Mouse (Mus musculus) stomach, postnatal 0 days (tissue): ENCODE results near the gene Mrpl58. TPM values are rescaled to one million over a fixed set of nuclear protein-coding genes. Genes with fewer than 3 reads are reported as not detected.

ENCODE experiments used
- ATAC-seq: fragments of 200-750 bp; cut with Nextera tagmentation; 2 replicates; pipeline ENCODE4 v1.8.0; 2017; ENCODE audit not compliant: low FRiP score, low TSS enrichment
- DNase-seq: peaks from one replicate; pipeline ENCODE4 v3.0.0-alpha.2; 2016; ENCODE audit warnings: low spot score
- H3K27ac ChIP-seq: fragments of 300-500 bp; sonication (generic); replicated peaks from 2 replicates; pipeline ENCODE4 v1.5.1; 2014; ENCODE audit warnings: mild to moderate bottlenecking, control low read depth
- H3K27me3 ChIP-seq: fragments of 300-500 bp; sonication (generic); 2 replicates; pipeline ENCODE4 v1.6.1; 2014; ENCODE audit warnings: low read length; ENCODE audit not compliant: control insufficient read depth, insufficient read depth
- H3K36me3 ChIP-seq: fragments of 300-500 bp; sonication (generic); 2 replicates; pipeline ENCODE4 v1.6.1; 2014; ENCODE audit warnings: low read length, mixed read lengths; ENCODE audit not compliant: control insufficient read depth, insufficient read depth
- H3K4me1 ChIP-seq: fragments of 300-500 bp; sonication (generic); replicated peaks from 2 replicates; pipeline ENCODE4 v1.6.1; 2014; ENCODE audit warnings: antibody characterized with exemption; ENCODE audit not compliant: control insufficient read depth, insufficient read depth
- H3K4me2 ChIP-seq: fragments of 300-500 bp; sonication (generic); replicated peaks from 2 replicates; pipeline ENCODE4 v1.6.1; 2014; ENCODE audit warnings: low read depth, mild to moderate bottlenecking, control low read depth, moderate library complexity
- H3K4me3 ChIP-seq: fragments of 300-500 bp; sonication (generic); 2 replicates; pipeline ENCODE4 v1.5.1; 2014; ENCODE audit warnings: low read depth, low read length, control low read depth
- H3K9ac ChIP-seq: fragments of 300-500 bp; sonication (generic); 2 replicates; pipeline ENCODE4 v1.6.1; 2014; ENCODE audit warnings: mild to moderate bottlenecking, low read length, control low read depth, mixed read lengths
- H3K9me3 ChIP-seq: fragments of 300-500 bp; sonication (generic); 2 replicates; pipeline ENCODE4 v1.6.1; 2016; ENCODE audit warnings: low read length; ENCODE audit not compliant: control insufficient read depth
- CTCF ChIP-seq: IDR thresholded peaks from 2 replicates; pipeline ENCODE4 v1.5.1; 2016; ENCODE audit warnings: antibody characterized with exemption, low read depth, mild to moderate bottlenecking, moderate library complexity
- EP300 ChIP-seq: optimal IDR thresholded peaks from 2 replicates; pipeline ENCODE3; 2016; ENCODE audit warnings: antibody characterized with exemption
- WGBS: fragments of 180-500 bp; shearing (Covaris S2); extraction: QIAGEN DNeasy Blood & Tissue Kit; methylation state at CpG from one replicate; pipeline ENCODE4 v1.1.7; 2014; 5-methylcytosine and 5-hydroxymethylcytosine counted together
- polyA plus RNA-seq: library from polyadenylated mRNA; unstranded; fragments of >200 nt; fragmentation: Nextera tagmentation; extraction: Ambion mirVana; gene quantifications from 2 replicates; pipeline ENCODE4 v1.2.1, GENCODE M21; 2015

Gene Mrpl58
- polyA plus RNA-seq, 1 experiment from 2014 or later: 144 TPM

- Histone ChIP-seq H3K4me2 (no peak overlapping the region), H3K27ac (no peak overlapping the region), H3K9me3 (no peaks in the 10 kb centered on the region), H3K4me3 (no peak overlapping the region), H3K9ac (no peak overlapping the region), H3K4me1 (no peaks in the 10 kb centered on the region; the same call in none of the 2 replicates), H3K27me3 (no peaks in the 10 kb centered on the region), H3K36me3 (no peaks in the 10 kb centered on the region)
- no peak for TF ChIP-seq EP300
- no peak for TF ChIP-seq CTCF
- ATAC-seq: no peak
- DNase-seq: no peak
- 85% methylated on average over 4 of the region's 4 CpGs for WGBS
Observed at GRCm38 (mm10) chr11:115377254-115377653, 26.3 kb upstream of the Mrpl58 start.

- Histone ChIP-seq H3K27me3 (no peaks in the 10 kb centered on the region), H3K4me3 (no peak overlapping the region), H3K9ac (no peak overlapping the region), H3K9me3 (no peaks in the 10 kb centered on the region), H3K27ac (no peak overlapping the region), H3K36me3 (no peaks in the 10 kb centered on the region), H3K4me2 (no peak overlapping the region), H3K4me1 (no peaks in the 10 kb centered on the region; the same call in none of the 2 replicates)
- DNase-seq (no peak), ATAC-seq (no peak)
- WGBS: 87% methylated on average over 7 of the region's 7 CpGs
- no peak for TF ChIP-seq EP300
- TF ChIP-seq CTCF: peak; percentile 26; the same call in 1 of the 2 replicates
Observed at GRCm38 (mm10) chr11:115377854-115378253, 25.7 kb upstream of the Mrpl58 start.

- Histone ChIP-seq H3K27me3 (no peaks in the 10 kb centered on the region), H3K27ac (peak overlapping the region; percentile 53), H3K9ac (0 out of 2 replicates have a peak overlapping the region, but pooled peaks have one; percentile 9), H3K36me3 (no peaks in the 10 kb centered on the region), H3K4me2 (peak overlapping the region; percentile 94), H3K4me1 (peaks cover 3% of the 10 kb centered on the region), H3K9me3 (no peaks in the 10 kb centered on the region), H3K4me3 (peak overlapping the region; percentile 75)
- TF ChIP-seq CTCF (no peak), EP300 (no peak)
- ATAC-seq: no peak
- DNase-seq: no peak
- 15% methylated on average over 9 of the region's 9 CpGs for WGBS
Observed at GRCm38 (mm10) chr11:115381276-115381675, 22.3 kb upstream of the Mrpl58 start.

- no peaks in the 10 kb centered on the region for H3K36me3 ChIP-seq
- peaks cover 3% of the 10 kb centered on the region for H3K4me1 ChIP-seq
- DNase-seq: peak; percentile 92
- peak within 1 kb of the TSS; percentile 89 for H3K27ac ChIP-seq
- no peaks in the 10 kb centered on the region for H3K27me3 ChIP-seq
- H3K9me3 ChIP-seq: no peaks in the 10 kb centered on the region
- WGBS: under 1% methylated on average over 62 of the region's 76 CpGs
- peak within 1 kb of the TSS; percentile 75 for H3K4me3 ChIP-seq
- TF ChIP-seq CTCF: 0 out of 2 replicates have a peak, but pooled peaks have one; percentile 1
- no peak for TF ChIP-seq EP300
- peak within 1 kb of the TSS; percentile 94 for H3K4me2 ChIP-seq
- ATAC-seq: peak; percentile 91
- peak within 1 kb of the TSS; percentile 81 for H3K9ac ChIP-seq
Observed at GRCm38 (mm10) chr11:115381743-115382539, 21.6 kb upstream of the Mrpl58 start, which contains the start of gene Cdr2l. Gene Cdr2l, plus strand, starts transcription at chr11:115381916.

GRCm38 (mm10) chr11:115382891-115383290 lies 20.7 kb upstream of the Mrpl58 start:
- peak overlapping the region; percentile 94 for H3K4me2 ChIP-seq
- H3K4me3 ChIP-seq: peak overlapping the region; percentile 75
- ATAC-seq (no peak), DNase-seq (no peak)
- H3K36me3 ChIP-seq: no peaks in the 10 kb centered on the region
- H3K9ac ChIP-seq: peak overlapping the region; percentile 1; the same call in 1 of the 2 replicates
- H3K4me1 ChIP-seq: peaks cover 3% of the 10 kb centered on the region
- WGBS: 18% methylated on average over 5 of the region's 5 CpGs
- H3K9me3 ChIP-seq: no peaks in the 10 kb centered on the region
- H3K27ac ChIP-seq: no peak overlapping the region
- H3K27me3 ChIP-seq: no peaks in the 10 kb centered on the region
- TF ChIP-seq CTCF (no peak), EP300 (no peak)
